In the genomic region with DNA sequence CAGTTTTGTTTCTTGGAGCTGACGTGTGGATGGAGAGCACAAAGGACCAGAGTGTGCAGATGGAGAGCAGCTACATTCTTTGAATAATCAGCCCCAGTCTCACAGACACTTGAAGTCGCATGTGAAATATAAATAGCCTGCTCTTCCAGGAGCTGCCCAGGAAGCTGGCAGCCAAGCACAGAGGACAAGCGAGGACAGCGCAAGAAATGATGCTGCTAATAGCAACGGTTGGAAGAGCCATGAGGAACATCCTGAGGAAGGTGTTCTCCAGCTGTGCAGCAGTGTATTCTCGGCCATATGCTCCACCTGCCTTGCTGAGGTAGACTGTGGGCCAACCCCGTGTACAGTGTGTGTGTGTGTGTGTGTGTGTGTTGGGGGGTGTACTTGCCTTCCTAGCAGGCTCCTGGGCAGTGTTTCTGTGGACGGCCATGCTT, we compare ENCODE assay signal across 9 mouse cellular contexts. TPM values are rescaled to one million over a fixed set of nuclear protein-coding genes. Genes with fewer than 3 reads are reported as not detected.
DNase-seq lines count a peak whose midpoint lies in the region; ATAC-seq lines count a peak whose summit lies in the region.
"Had no signal": no experiment of that assay in that cellular context is flagged by ENCODE, and none has a peak within 500 bp of the region (broad histone marks: within the 10 kb centered on the region; RNA-seq: fewer than 3 reads in every experiment).

No protein-coding gene starts in this region.

- peaks cover 31% of the 10 kb centered on the region for H3K4me1 ChIP-seq in heart, embryonic 13.5 days

- no peaks in the 10 kb centered on the region for H3K9me3 ChIP-seq in heart, embryonic 13.5 days
- H3K9me3 ChIP-seq: G1E had no signal

- H3K4me3 ChIP-seq in heart, embryonic 13.5 days: no peak overlapping the region

- no peak overlapping the region for H3K9ac ChIP-seq in heart, embryonic 13.5 days

- intact Hi-C loops in heart, postnatal 14 days (cut with DNase I): no loop called here
- intact Hi-C loops in gastrocnemius, postnatal 14 days (cut with DNase I; ENCODE audit: low total_unique reads): no loop called here

- H3K4me2 ChIP-seq in heart, embryonic 13.5 days: peak overlapping the region; percentile 18

- no peak for ATAC-seq in heart, embryonic 13.5 days (ENCODE audit: extremely low read depth, insufficient number of reproducible peaks, low FRiP score, low TSS enrichment)
- ATAC-seq in monocyte, adult 5-6 weeks (replicated peaks; ENCODE audit: insufficient number of reproducible peaks, low FRiP score, low TSS enrichment, poor library complexity, severe bottlenecking): no peak

- DNase-seq in heart, postnatal 14 days: no peak
- DNase-seq in cerebellum, adult 9-10 months: peak; percentile 68
- DNase-seq in gastrocnemius, postnatal 14 days: peak; percentile 39
- DNase-seq in lung, postnatal 10 days: peak; percentile 40
- no peak for DNase-seq in urinary bladder, postnatal 14 days (ENCODE audit: low spot score)
- no peak for DNase-seq in spleen, postnatal 4 days (ENCODE audit: low spot score in 2 of 2)

- H3K27ac ChIP-seq in heart, embryonic 13.5 days (replicated peaks): 0 out of 2 replicates have a peak overlapping the region, but pooled peaks have one; percentile 49

- H3K36me3 ChIP-seq in heart, embryonic 13.5 days: no peaks in the 10 kb centered on the region
- H3K36me3 ChIP-seq: G1E had no signal

- 28% methylated on average over 8 of the region's 8 CpGs for WGBS in heart, embryonic 13.5 days

- no peaks in the 10 kb centered on the region for H3K27me3 ChIP-seq in heart, embryonic 13.5 days (replicated peaks)

RNA-seq across cellular contexts. Expression of a gene that starts 35.2 kb away (rescaled TPM):
- polyA plus RNA-seq in heart, embryonic 13.5 days (2015; fragmentation: Nextera tagmentation; extraction: Ambion mirVana): 9.5 and 13.0 TPM in 2 replicates
- total RNA-seq in heart, postnatal 14 days (2021): 10 to 100 TPM in 1 of 2 experiments, 1 to 10 TPM in 1; 9.7 to 12.8 TPM
- total RNA-seq in gastrocnemius, postnatal 14 days (2021): 1 to 10 TPM; 5.8 to 9.7 TPM
- not detected in 3 replicates for total RNA-seq in monocyte, adult 5-6 weeks (2017)
- polyA plus RNA-seq: G1E had no signal

Comparison
In these comparisons a context has a peak if more than half of its experiments do, and no peak if none do; other contexts are left out.
1. DNase-seq: peak in cerebellum, adult 9-10 months (single experiment), gastrocnemius, postnatal 14 days (single experiment) and lung, postnatal 10 days (single experiment); none in heart, postnatal 14 days (0 of 2), urinary bladder, postnatal 14 days (single experiment) and spleen, postnatal 4 days (0 of 2).